Mouse (Mus musculus): ENCODE measurements at regions not wholly inside any gene's neighbourhood (a gene's known extent, or its start where the extent isn't known, plus 50 kb on each side); places are given as distances from the start of the nearest gene placed in this dataset.

DNA sequence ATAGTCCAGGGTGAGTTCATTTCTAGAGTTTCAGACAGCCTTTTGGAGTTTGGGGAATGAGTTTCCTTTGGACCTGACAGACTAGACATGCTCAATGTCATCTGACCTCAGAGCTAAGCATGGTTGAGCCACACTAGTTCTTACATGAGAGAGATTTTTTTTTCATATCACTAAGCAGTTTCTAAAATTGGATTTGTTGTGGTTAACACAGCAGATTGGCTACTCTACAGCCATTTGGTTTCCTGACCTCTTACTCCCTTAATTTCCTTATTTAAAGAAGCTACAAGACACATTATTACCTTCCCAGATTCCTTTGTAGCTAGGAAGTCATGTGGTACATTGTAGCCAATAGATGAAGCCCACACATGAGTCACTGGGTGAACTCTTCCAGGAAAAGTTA is 98.5 kb upstream of the Prr23a1 start:
- TF ChIP-seq GATA1 (IDR thresholded peaks at IDR 0.05; ENCODE audit: borderline replicate concordance, low read length) (no peak), FLI1 (IDR thresholded peaks at IDR 0.05; ENCODE audit: low read length) (no peak)

Data from megakaryocyte, embryonic 14.5 days (primary cell).